ENCODE assay signal across 8 mouse cellular contexts in genomic region chr2:174328358-174328905, GRCm38 (mm10). TPM values are rescaled to one million over a fixed set of nuclear protein-coding genes. Genes with fewer than 3 reads are reported as not detected.
DNase-seq lines count a peak whose midpoint lies in the region; ATAC-seq and TF ChIP-seq lines count a peak whose summit lies in the region.

No protein-coding gene starts in this region.

- no peaks in the 10 kb centered on the region for H3K36me3 ChIP-seq in forebrain, embryonic 16.5 days (ENCODE audit: control insufficient read depth, insufficient read depth)
- no peaks in the 10 kb centered on the region for H3K36me3 ChIP-seq in liver, embryonic 14.5 days (replicated peaks; ENCODE audit: control insufficient read depth, insufficient read depth, low read depth)

- H3K9ac ChIP-seq in forebrain, embryonic 16.5 days (replicated peaks; ENCODE audit: low read depth, low read length): peak overlapping the region; percentile 37
- peak overlapping the region; percentile 80 for H3K9ac ChIP-seq in liver, embryonic 14.5 days (replicated peaks)

- no peaks in the 10 kb centered on the region for H3K9me3 ChIP-seq in forebrain, embryonic 16.5 days (ENCODE audit: control insufficient read depth, low read length)
- no peaks in the 10 kb centered on the region for H3K9me3 ChIP-seq in liver, embryonic 14.5 days (ENCODE audit: control insufficient read depth, low read length)

- peak overlapping the region; percentile 49 for H3K4me2 ChIP-seq in forebrain, embryonic 16.5 days (ENCODE audit: low read length)
- H3K4me2 ChIP-seq in liver, embryonic 14.5 days (ENCODE audit: low read depth): peak overlapping the region; percentile 98

- H3K27me3 ChIP-seq in forebrain, embryonic 16.5 days (replicated peaks; ENCODE audit: control insufficient read depth, insufficient read depth, low read length): no peaks in the 10 kb centered on the region
- no peaks in the 10 kb centered on the region for H3K27me3 ChIP-seq in liver, embryonic 14.5 days (ENCODE audit: control insufficient read depth, insufficient read depth, low read length)

- peak; percentile 6 for DNase-seq in layer of hippocampus, adult 9-11 months
- DNase-seq in layer of hippocampus, adult 9-10 months (ENCODE audit: low spot score): no peak
- DNase-seq in adrenal gland, postnatal 25 days: peak; percentile 30
- no peak for DNase-seq in liver, embryonic 14.5 days (ENCODE audit: low read depth in 3 of 3, low spot score in 3 of 3)
- peak; percentile 57 for DNase-seq in testis, postnatal 10 days (ENCODE audit: low spot score)
- DNase-seq in gastrocnemius, adult 8-10 months (ENCODE audit: low spot score in 2 of 2): no peak
- DNase-seq in c-Kit-positive CD71-positive TER-119-positive erythroid progenitor cells, embryonic 14.5 days (ENCODE audit: low spot score): no peak

- no peak for TF ChIP-seq CTCF in liver, embryonic 14.5 days (IDR thresholded peaks at IDR 0.05; ENCODE audit: low read depth)

- peaks cover 29% of the 10 kb centered on the region for H3K4me1 ChIP-seq in forebrain, embryonic 16.5 days (replicated peaks; ENCODE audit: control insufficient read depth, insufficient read depth, low read length)
- H3K4me1 ChIP-seq in liver, embryonic 14.5 days (replicated peaks; ENCODE audit: control insufficient read depth in 2 of 2, insufficient read depth in 2 of 2, low read length in 1 of 2): peaks cover 11 to 14% of the 10 kb centered on the region in 2 experiments

- 43% methylated on average over 46 of the region's 46 CpGs for WGBS in forebrain, embryonic 16.5 days
- 50% methylated on average over 46 of the region's 46 CpGs for WGBS in liver, embryonic 14.5 days (ENCODE audit: insufficient replicate concordance)

- no peak for TF ChIP-seq EP300 in liver, embryonic 14.5 days (IDR thresholded peaks at IDR 0.05; ENCODE audit: low read depth)

- no peak overlapping the region for H3K27ac ChIP-seq in forebrain, embryonic 16.5 days (ENCODE audit: low read length)
- no peak overlapping the region for H3K27ac ChIP-seq in liver, embryonic 14.5 days

- ATAC-seq in forebrain, embryonic 16.5 days: no peak
- ATAC-seq in liver, embryonic 14.5 days (ENCODE audit: insufficient read depth): no peak

- peak overlapping the region; percentile 93 for H3K4me3 ChIP-seq in forebrain, embryonic 16.5 days (replicated peaks; ENCODE audit: low read length)
- H3K4me3 ChIP-seq in liver, embryonic 14.5 days (ENCODE audit: insufficient read depth in 1 of 2, low read depth in 2 of 2, low read length in 2 of 2): peak overlapping the region; percentile 51 to 68

RNA-seq across cellular contexts. Expression of gene Gm20721, which starts 18.1 kb away (rescaled TPM):
- total RNA-seq in adrenal gland, postnatal 25 days (2021): 2.1 and 2.4 TPM in 2 replicates
- polyA plus RNA-seq in forebrain, embryonic 16.5 days (2015; fragmentation: Nextera tagmentation; extraction: Ambion mirVana): 11.4 and 13.5 TPM in 2 replicates
- polyA plus RNA-seq in liver, embryonic 14.5 days (2012; rRNA removed): 0.14 and 0.74 TPM in 2 replicates
- polyA plus RNA-seq in liver, embryonic 14.5 days (2014; fragmentation: Nextera tagmentation; extraction: Ambion mirVana): 0.64 and 0.88 TPM in 2 replicates
- 1 to 10 TPM; 1.0 to 2.2 (median 1.2) TPM for total RNA-seq in gastrocnemius, adult 8-10 months (2022)

RNA-seq across cellular contexts. Expression of gene Gnas, which starts 44.3 kb away (rescaled TPM):
- total RNA-seq in adrenal gland, postnatal 25 days (2021): 2,468 and 2,497 TPM in 2 replicates
- polyA plus RNA-seq in forebrain, embryonic 16.5 days (2015; fragmentation: Nextera tagmentation; extraction: Ambion mirVana): 1,187 and 1,213 TPM in 2 replicates
- 231 and 302 TPM in 2 replicates for polyA plus RNA-seq in liver, embryonic 14.5 days (2012; rRNA removed)
- polyA plus RNA-seq in liver, embryonic 14.5 days (2014; fragmentation: Nextera tagmentation; extraction: Ambion mirVana): 286 and 331 TPM in 2 replicates
- 1,000 to 10,000 TPM; 1,232 to 1,409 (median 1,307) TPM for total RNA-seq in gastrocnemius, adult 8-10 months (2022)

Comparison
In these comparisons a context has a peak if more than half of its experiments do, and no peak if none do; other contexts are left out.
1. DNase-seq: peak in layer of hippocampus, adult 9-11 months (single experiment), adrenal gland, postnatal 25 days (single experiment) and testis, postnatal 10 days (single experiment); none in layer of hippocampus, adult 9-10 months (single experiment), liver, embryonic 14.5 days (0 of 3), gastrocnemius, adult 8-10 months (0 of 2) and c-Kit-positive CD71-positive TER-119-positive erythroid progenitor cells, embryonic 14.5 days (single experiment).